Mouse (Mus musculus) G1E (cell line): ENCODE results near the gene Ndst4.

Experiments
- CTCF ChIP-seq: IDR thresholded peaks from 2 replicates; pipeline ENCODE4 v1.5.1; 2012; ENCODE audit warnings: low read depth, low read length, inconsistent platforms, mixed read lengths
- POLR2AphosphoS5 ChIP-seq: IDR thresholded peaks from 2 replicates; pipeline ENCODE4 v1.6.1; 2012; ENCODE audit warnings: low read depth, low read length, inconsistent platforms; ENCODE audit not compliant: insufficient replicate concordance
- TAL1 ChIP-seq: conservative IDR thresholded peaks from 2 replicates; pipeline ENCODE4 v1.6.1; 2012; ENCODE audit warnings: low read depth, low read length, inconsistent platforms, mixed read lengths

DNA sequence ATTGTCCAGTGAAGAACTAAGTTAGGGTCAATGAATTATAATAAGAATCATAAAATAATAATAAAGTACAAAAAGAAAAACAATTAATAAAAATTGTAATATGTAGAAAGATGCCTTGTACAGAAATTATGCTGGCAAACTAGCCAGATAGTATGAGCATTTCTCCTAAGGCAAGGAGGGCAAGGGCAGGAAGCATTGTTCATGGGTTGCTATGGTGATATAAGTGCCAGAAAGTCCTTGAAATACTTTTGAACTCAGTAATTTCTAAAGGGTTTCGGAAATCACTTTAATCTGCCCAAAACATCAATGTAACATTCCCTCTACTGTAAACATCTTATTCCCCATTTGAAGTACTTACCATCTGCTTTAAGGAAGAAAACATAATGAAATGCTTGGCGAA is 319.1 kb downstream of the Ndst4 start:
- TF ChIP-seq CTCF (no peak), POLR2AphosphoS5 (no peak), TAL1 (no peak)
